ENCODE assay signal across 13 mouse cellular contexts in the genomic region with DNA sequence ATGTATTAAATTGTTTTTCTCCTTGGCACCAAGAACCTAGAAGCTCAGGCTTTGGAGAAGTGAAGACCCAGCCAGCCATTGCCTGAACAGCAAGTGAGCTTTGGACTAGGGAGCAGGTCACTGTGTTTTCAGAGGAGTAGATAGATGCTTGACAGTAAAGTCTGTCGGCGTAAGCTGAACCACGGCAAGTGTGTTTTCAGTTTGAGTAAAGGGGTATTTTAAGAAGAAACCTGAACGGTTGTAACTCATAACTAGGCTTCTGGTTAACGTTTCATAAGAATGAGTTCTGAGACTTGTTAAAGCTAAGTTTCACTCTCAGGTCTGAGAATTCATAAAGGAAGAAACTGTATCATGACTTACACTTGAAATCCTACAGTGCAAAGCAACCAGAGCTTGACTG. TPM values are rescaled to one million over a fixed set of nuclear protein-coding genes. Genes with fewer than 3 reads are reported as not detected.
A peak's percentile ranks its signal among the peaks of the same experiment; 100 is the strongest.
DNase-seq lines count a peak whose midpoint lies in the region; ATAC-seq and TF ChIP-seq lines count a peak whose summit lies in the region.
"Had no signal": no experiment of that assay in that cellular context is flagged by ENCODE, and none has a peak within 500 bp of the region (broad histone marks: within the 10 kb centered on the region; RNA-seq: fewer than 3 reads in every experiment).

No protein-coding gene starts in this region.

- H3K4me2 ChIP-seq in heart, embryonic 15.5 days, result peak overlapping the region; percentile 96
- no peak overlapping the region for H3K4me2 ChIP-seq in midbrain, embryonic 14.5 days (ENCODE audit: low read length)
- H3K4me2 ChIP-seq in hindbrain, postnatal 0 days (ENCODE audit: low read depth, low read length), result peak overlapping the region; percentile 74
- peak overlapping the region; percentile 96; the same call in 1 of the 2 replicates for H3K4me2 ChIP-seq in stomach, embryonic 15.5 days
- H3K4me2 ChIP-seq: forebrain, embryonic 12.5 days had no signal

- H3K4me1 ChIP-seq in heart, embryonic 15.5 days (replicated peaks), result peaks cover 18% of the 10 kb centered on the region
- H3K4me1 ChIP-seq in midbrain, embryonic 14.5 days (ENCODE audit: control insufficient read depth, insufficient read depth, low read length), result peaks cover 9% of the 10 kb centered on the region
- peaks cover 36% of the 10 kb centered on the region for H3K4me1 ChIP-seq in midbrain, embryonic 10.5 days
- no peaks in the 10 kb centered on the region for H3K4me1 ChIP-seq in hindbrain, postnatal 0 days (ENCODE audit: insufficient read depth, low read length)
- peaks cover 3% of the 10 kb centered on the region; the same call in 1 of the 2 replicates for H3K4me1 ChIP-seq in stomach, embryonic 15.5 days

- intact Hi-C loops in heart, postnatal 10 days (cut with DNase I), result no loop called here

- H3K27ac ChIP-seq in heart, embryonic 15.5 days, result no peak overlapping the region
- H3K27ac ChIP-seq in midbrain, embryonic 14.5 days (replicated peaks; ENCODE audit: low read depth, low read length), result no peak overlapping the region
- H3K27ac ChIP-seq in midbrain, embryonic 10.5 days (replicated peaks), result no peak overlapping the region
- H3K27ac ChIP-seq in hindbrain, postnatal 0 days, result no peak overlapping the region
- no peak overlapping the region for H3K27ac ChIP-seq in stomach, embryonic 15.5 days
- H3K27ac ChIP-seq: forebrain, embryonic 12.5 days had no signal

- H3K9me3 ChIP-seq in heart, embryonic 15.5 days (replicated peaks), result no peaks in the 10 kb centered on the region
- no peaks in the 10 kb centered on the region for H3K9me3 ChIP-seq in midbrain, embryonic 14.5 days (ENCODE audit: control insufficient read depth, low read length)
- no peaks in the 10 kb centered on the region for H3K9me3 ChIP-seq in midbrain, embryonic 10.5 days (replicated peaks)
- no peaks in the 10 kb centered on the region for H3K9me3 ChIP-seq in hindbrain, postnatal 0 days (ENCODE audit: low read length)
- H3K9me3 ChIP-seq in stomach, embryonic 15.5 days, result no peaks in the 10 kb centered on the region
- H3K9me3 ChIP-seq: forebrain, embryonic 12.5 days had no signal

- no peak for ATAC-seq in heart, embryonic 15.5 days (replicated peaks; ENCODE audit: insufficient number of reproducible peaks, insufficient read depth, low FRiP score, low read depth)
- ATAC-seq in midbrain, embryonic 14.5 days (ENCODE audit: low FRiP score, low TSS enrichment), result no peak
- ATAC-seq in hindbrain, postnatal 0 days, result no peak
- no peak for ATAC-seq in stomach, embryonic 15.5 days (ENCODE audit: insufficient read depth, low FRiP score, low read depth)

- H3K9ac ChIP-seq in heart, embryonic 15.5 days, result no peak overlapping the region
- no peak overlapping the region for H3K9ac ChIP-seq in midbrain, embryonic 14.5 days (replicated peaks; ENCODE audit: low read length)
- H3K9ac ChIP-seq in hindbrain, postnatal 0 days (replicated peaks; ENCODE audit: low read length), result no peak overlapping the region
- H3K9ac ChIP-seq in stomach, embryonic 15.5 days, result no peak overlapping the region
- H3K9ac ChIP-seq: forebrain, embryonic 12.5 days had no signal

- 70% methylated on average over 5 of the region's 5 CpGs for WGBS in heart, embryonic 15.5 days
- 85% methylated on average over 5 of the region's 5 CpGs for WGBS in midbrain, embryonic 14.5 days
- 89% methylated on average over 5 of the region's 5 CpGs for WGBS in midbrain, embryonic 10.5 days
- WGBS in hindbrain, postnatal 0 days, result 81% methylated on average over 5 of the region's 5 CpGs
- 66% methylated on average over 5 of the region's 5 CpGs for WGBS in stomach, embryonic 15.5 days

- TF ChIP-seq CTCF in hindbrain, postnatal 0 days (IDR thresholded peaks at IDR 0.05; ENCODE audit: low read depth), result no peak

- no peak for DNase-seq in heart, postnatal 10 days
- DNase-seq in midbrain, embryonic 14.5 days, result no peak
- DNase-seq in midbrain, embryonic 10.5 days (ENCODE audit: low spot score), result no peak
- no peak for DNase-seq in hindbrain, postnatal 0 days (ENCODE audit: low spot score)
- DNase-seq in embryo, embryonic 10.5 days (ENCODE audit: low spot score), result no peak
- DNase-seq in left cerebral cortex, adult 11 months (ENCODE audit: low spot score), result no peak
- DNase-seq: adrenal gland, postnatal 36 days; cerebellum, postnatal 14 days; lung, postnatal 36 days had no signal

- no peaks in the 10 kb centered on the region for H3K27me3 ChIP-seq in heart, embryonic 15.5 days
- peaks cover 48% of the 10 kb centered on the region for H3K27me3 ChIP-seq in midbrain, embryonic 14.5 days (ENCODE audit: control insufficient read depth, insufficient read depth, low read length)
- H3K27me3 ChIP-seq in midbrain, embryonic 10.5 days (ENCODE audit: low read depth, poor library complexity, severe bottlenecking), result peaks cover 47% of the 10 kb centered on the region
- H3K27me3 ChIP-seq in hindbrain, postnatal 0 days (ENCODE audit: insufficient read depth, low read length), result peaks cover 10% of the 10 kb centered on the region; the same call in 1 of the 2 replicates
- no peaks in the 10 kb centered on the region for H3K27me3 ChIP-seq in stomach, embryonic 15.5 days (replicated peaks)

- no peaks in the 10 kb centered on the region for H3K36me3 ChIP-seq in heart, embryonic 15.5 days
- no peaks in the 10 kb centered on the region for H3K36me3 ChIP-seq in midbrain, embryonic 14.5 days (ENCODE audit: control insufficient read depth, insufficient read depth, low read length)
- no peaks in the 10 kb centered on the region for H3K36me3 ChIP-seq in midbrain, embryonic 10.5 days
- no peaks in the 10 kb centered on the region for H3K36me3 ChIP-seq in hindbrain, postnatal 0 days (ENCODE audit: insufficient read depth, low read length)
- H3K36me3 ChIP-seq in stomach, embryonic 15.5 days, result no peaks in the 10 kb centered on the region
- H3K36me3 ChIP-seq: forebrain, embryonic 12.5 days; G1E had no signal

- peak overlapping the region; percentile 89 for H3K4me3 ChIP-seq in heart, embryonic 15.5 days
- H3K4me3 ChIP-seq in midbrain, embryonic 14.5 days (replicated peaks; ENCODE audit: low read depth, low read length), result peak overlapping the region; percentile 9
- H3K4me3 ChIP-seq in midbrain, embryonic 10.5 days, result no peak overlapping the region
- H3K4me3 ChIP-seq in hindbrain, postnatal 0 days (ENCODE audit: low read length), result no peak overlapping the region
- no peak overlapping the region; the same call in 1 of the 2 replicates for H3K4me3 ChIP-seq in stomach, embryonic 15.5 days (replicated peaks)
- H3K4me3 ChIP-seq: forebrain, embryonic 12.5 days had no signal

RNA-seq across cellular contexts. Expression of gene Foxo1, which starts 3.2 kb away (rescaled TPM):
- polyA plus RNA-seq in heart, embryonic 15.5 days (2015; fragmentation: Nextera tagmentation; extraction: Ambion mirVana), result 5.4 and 7.1 TPM in 2 replicates
- total RNA-seq in heart, postnatal 10 days (2021), result 10 to 100 TPM; 16.7 to 17.1 TPM
- polyA plus RNA-seq in midbrain, embryonic 14.5 days (2014; fragmentation: Nextera tagmentation; extraction: Ambion mirVana), result 3.3 and 4.3 TPM in 2 replicates
- polyA plus RNA-seq in midbrain, embryonic 10.5 days (2016; fragmentation: Nextera tagmentation; extraction: Ambion mirVana), result 1.9 and 2.1 TPM in 2 replicates
- total RNA-seq in hindbrain, postnatal 0 days (2014; rRNA removed), result 4.8 and 5.2 TPM in 2 replicates
- 3.1 and 3.2 TPM in 2 replicates for polyA plus RNA-seq in hindbrain, postnatal 0 days (2015; fragmentation: Nextera tagmentation; extraction: Ambion mirVana)
- 6.5 and 7.0 TPM in 2 replicates for polyA plus RNA-seq in stomach, embryonic 15.5 days (2015; fragmentation: Nextera tagmentation; extraction: Ambion mirVana)
- polyA plus RNA-seq: G1E had no signal

Comparison
In these comparisons a context has a peak if more than half of its experiments do, and no peak if none do; other contexts are left out.
1. H3K4me3 ChIP-seq: peak in heart, embryonic 15.5 days (single experiment) and midbrain, embryonic 14.5 days (single experiment); none in midbrain, embryonic 10.5 days (single experiment), hindbrain, postnatal 0 days (single experiment) and stomach, embryonic 15.5 days (single experiment).